Mouse (Mus musculus): ENCODE measurements around the gene Gm12248. TPM values are rescaled to one million over a fixed set of nuclear protein-coding genes. Genes with fewer than 3 reads are reported as not detected.

The Gm12248 gene
- under 1 TPM; 0.19 to 0.27 TPM for total RNA-seq (2021)
- long read RNA-seq, experiment 1, partial matches to known transcripts, result 0 of 1 reads
- long read RNA-seq, experiment 1, other reads (novel, unspliced or antisense), result 0 of 1 reads
- long read RNA-seq, experiment 2, partial matches to known transcripts, result 0 of 1 reads
- long read RNA-seq, experiment 2, other reads (novel, unspliced or antisense), result 1 of 1 reads

DNA sequence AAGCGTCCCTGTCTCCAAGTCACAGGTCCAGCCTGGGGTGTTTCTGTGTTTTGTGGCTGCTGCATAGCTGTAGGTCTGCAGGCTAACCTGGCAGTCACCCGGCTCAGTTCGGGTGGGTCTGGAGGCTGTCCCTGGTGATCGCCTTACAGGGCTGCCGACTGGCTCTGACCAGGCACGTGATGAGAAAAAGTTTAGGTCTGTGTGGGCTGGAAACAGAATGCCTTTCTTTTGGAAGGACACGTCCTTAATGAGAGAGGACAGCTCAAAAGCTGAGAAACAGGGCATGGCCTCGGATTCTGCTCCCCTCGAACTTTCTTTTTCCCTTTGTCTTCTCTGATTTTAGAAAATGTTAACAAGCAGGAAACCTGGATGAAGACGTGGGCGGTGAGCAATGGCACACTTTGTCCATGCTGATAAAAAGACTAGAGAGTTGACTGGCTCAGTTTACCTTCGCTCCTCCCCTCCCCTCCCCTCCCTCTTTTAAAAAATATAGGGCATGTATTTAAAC is at the start of gene Gm12248:
TSS of gene Gm12248 (minus strand) at position 114 of the 508 bp plus-strand sequence.
- peak; percentile 34 to 36 for DNase-seq (ENCODE audit: low spot score in 2 of 2)

DNA sequence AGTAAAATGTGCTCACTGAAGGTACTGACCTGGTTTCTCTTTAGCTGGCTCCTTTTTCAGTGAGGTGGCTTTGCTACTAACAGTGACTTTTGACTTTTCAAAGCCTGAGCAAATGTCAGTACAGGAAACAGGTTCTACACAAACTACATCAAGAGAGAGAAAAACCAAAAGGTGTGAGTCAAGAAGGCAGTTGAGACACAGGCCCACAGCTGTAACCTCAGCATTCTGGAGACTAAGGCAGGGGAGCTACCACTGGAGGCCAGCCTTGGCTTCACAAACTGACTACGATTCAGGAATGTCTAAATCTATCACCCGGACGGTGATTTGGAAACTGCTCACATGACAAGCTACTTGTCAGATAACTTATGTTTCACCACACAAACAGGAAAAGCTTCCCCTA is 46.5 kb upstream of the Gm12248 start:
- DNase-seq (ENCODE audit: low spot score in 2 of 2), result no peak

DNA sequence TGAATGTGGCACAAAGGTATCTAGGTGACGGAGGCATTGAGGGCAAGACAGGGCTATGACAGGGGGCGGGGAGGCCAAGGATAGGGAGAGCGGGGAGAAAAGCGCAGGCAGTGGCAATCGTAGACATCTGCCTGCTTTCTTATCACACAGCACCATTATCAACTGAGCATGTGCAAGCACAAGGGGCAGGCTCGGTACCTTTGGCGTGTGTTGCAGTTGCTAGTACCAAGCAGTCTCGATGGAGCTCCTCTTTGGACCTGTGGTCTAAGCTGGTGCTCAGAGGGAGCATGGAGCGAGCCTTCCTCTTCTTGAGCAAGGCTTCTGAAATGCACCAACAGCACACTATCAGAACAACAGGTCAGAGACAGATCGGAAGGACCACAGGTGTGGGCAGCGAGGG is 45.9 kb upstream of the Gm12248 start:
- no peak for DNase-seq (ENCODE audit: low spot score in 2 of 2)

DNA sequence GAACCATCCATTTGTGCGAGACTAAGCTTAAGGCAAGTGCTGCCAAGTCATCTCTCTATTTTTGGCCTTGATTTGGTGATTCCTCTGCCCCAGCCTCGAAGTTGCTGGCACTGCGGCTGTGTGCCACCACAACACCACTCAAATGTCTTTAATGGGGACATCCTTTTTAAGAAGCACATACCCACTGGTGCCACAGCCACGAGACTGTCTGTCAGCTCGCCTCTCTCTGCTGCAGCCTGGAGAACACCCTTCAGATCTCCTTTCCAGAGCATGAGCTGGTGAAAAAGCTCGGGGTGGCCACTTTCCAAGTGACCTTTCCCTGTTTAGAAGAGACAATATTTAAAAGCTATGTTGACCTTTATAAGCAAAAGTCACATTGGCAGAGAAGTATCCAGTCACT is 43.7 kb upstream of the Gm12248 start:
- DNase-seq (ENCODE audit: low spot score in 2 of 2), result peak in 1 of 2 experiments; percentile 51

DNA sequence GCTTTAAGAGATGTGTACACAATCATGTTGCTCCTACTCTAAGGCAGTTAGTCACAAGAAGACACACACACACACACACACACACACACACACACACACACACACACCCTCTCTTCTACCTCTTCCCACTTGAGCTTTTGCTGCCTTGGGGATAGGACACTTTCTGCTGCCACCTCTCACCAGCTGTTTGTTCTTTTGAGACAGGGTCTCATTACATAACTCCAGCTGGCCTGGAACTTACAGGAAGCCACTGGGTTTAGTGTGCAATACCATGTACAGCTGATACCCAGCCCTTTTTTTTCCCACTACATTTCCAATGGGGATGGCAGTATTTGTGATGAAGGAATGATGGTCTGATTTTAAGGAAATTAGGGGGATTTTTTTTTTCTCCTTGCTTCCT is 42.4 kb upstream of the Gm12248 start:
- DNase-seq (ENCODE audit: low spot score in 2 of 2), result no peak

DNA sequence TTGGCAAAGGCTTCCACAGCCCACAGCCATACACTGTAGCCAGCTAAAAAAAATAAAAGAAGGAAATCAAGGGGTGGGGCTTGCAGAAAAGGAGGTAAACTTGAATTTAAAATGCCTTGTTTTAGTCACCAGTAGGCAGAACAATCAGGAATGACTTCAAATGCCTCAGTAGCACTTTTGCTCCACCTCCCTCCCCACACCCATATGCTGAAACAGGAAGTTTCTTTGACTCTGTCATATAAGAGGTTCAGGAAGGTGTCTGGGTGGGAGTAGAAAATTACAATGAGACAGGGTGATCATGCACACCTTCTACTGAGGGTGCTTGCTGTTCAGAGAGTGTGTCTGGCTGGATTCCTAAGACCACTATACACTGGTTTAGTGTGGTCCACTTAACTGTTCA is 41.9 kb upstream of the Gm12248 start:
- no peak for DNase-seq (ENCODE audit: low spot score in 2 of 2)

DNA sequence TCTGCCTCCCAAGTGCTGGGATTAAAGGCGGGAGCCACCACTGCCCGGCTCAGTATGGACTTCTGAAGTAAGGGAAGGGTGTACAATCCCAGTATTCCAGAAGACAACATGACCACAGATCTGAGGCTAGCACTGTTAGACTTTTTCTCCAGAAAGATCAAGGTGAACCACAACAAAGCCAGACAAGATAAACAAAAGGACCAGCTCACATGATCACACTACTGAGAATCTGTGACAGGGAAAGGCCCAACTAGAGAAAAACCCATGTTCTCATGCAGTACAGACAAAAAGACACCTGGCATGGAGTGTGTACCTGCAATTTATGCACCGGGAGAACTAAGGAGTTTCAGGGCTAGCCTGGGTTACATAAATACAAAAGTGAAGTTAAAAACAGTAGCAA is 39.1 kb upstream of the Gm12248 start:
- no peak for DNase-seq (ENCODE audit: low spot score in 2 of 2)

DNA sequence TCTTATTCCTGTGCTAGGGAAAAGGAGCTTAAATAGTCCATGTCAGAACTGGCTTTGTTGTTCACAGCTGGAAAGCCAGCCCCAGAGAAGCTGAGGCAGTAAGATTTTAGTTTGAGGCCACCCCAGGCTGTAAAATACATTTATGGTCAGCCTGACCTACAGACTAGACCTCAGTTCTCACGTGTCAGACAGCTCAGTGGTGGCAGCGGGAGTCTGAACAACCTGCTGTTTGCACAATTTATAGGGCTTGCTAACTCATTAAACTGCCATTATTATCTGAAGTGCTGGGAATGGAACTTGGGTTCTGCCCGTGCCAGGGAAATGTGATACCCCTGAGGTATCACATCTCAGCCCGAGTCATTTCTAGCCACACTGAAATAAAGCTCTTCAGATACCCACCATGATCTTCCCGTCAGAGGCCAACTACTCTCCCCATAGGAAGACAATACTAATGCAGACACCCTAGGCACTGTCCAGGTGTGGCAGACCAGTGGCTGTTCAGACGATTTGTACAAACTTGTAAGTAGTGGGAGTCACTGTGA is 36.4 kb upstream of the Gm12248 start:
- DNase-seq (ENCODE audit: low spot score in 2 of 2), result no peak

DNA sequence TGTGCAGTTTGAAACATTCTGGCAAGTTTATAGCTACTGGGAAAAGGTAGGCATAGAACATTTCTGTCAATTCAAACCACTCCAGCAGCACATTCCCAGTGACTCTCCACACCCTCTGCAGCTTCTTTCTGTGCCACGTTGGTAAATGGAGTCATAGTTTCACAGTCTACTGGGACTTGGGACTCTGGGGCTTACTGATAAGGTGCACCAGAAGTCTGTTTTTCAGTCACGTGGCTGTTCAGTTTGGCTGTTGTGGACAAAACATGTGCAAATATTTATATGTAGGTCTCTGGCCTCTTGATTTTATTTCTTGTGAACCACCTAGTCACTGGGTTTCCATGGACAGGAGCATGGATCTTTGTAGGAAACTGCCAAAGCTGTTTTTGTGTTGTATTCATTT is 34.6 kb upstream of the Gm12248 start:
- DNase-seq (ENCODE audit: low spot score in 2 of 2), result no peak

DNA sequence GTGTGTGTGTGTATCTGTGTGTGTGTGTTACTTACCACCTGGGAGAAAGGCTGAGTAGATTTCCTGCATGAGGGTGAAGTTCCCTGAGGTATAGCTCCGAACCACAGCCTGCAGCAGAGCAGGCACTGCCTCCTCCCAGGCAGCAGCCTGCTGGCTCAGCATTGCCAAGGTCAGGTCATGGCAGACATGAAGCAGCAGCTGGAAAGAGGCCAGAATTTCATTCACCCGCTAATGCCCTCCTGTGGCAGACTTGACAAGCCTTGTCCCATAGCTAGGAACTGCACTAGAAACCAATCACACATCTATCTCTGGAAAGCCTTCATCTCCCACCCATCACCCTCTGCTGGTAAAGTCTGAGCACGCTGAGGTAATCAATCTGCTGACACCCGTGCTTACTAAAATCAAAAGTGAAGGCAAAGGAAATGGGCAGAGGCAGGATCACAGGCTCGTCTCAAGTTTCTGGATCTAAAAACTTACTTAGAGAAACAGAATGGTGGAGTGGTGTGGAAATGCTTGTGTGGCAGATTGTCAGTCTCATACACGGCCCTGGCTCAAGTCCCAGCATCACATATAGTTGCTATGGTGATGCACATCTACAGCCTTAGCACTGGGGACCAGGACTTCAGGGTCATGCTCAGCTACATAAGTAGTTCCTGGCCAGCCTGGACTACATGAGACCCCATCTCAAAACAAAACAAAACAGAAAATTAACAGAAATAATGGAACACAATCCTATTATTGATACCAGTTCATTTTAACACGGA is 33.6 kb upstream of the Gm12248 start:
- peak; percentile 52 to 68 for DNase-seq (ENCODE audit: low spot score in 2 of 2)

DNA sequence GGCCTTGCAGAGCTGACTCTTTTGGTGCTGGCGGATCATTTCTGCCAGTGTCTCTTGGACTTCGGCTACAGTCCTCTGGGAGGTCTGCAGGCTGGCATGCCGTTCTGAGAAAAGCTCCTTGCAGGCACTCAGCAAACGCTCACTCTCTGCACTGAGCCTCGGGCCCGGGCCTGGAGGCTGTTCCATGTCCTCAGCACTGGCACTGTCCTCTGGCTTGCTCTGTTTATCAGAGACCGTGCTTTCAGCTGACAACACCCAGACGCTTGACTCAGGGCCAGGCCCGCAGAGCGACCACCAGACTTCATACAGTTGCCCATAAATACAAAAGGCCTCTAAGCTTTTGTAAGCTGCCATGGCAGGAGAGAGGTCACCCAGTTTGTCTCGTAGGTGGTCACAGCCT is 32.1 kb upstream of the Gm12248 start:
- no peak for DNase-seq (ENCODE audit: low spot score in 2 of 2)

DNA sequence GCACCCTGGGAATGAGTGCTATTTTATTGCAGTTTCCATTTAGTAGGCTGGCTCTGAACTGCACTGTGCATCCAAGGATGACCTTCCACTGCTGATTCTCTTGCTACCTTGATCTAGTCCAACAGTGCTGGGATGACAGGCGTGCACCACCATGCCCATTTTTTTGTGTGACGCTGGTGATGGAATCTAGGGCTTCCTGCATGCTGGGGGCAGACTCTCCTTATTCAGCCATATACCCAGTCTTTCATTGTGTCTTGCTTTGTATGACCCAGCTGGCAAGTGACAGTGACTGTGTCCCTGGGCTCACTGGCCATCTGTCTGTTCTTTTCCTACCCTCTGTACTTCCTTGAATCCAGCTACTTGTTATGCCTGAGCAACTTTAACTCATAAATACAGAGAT is 30.8 kb upstream of the Gm12248 start:
- DNase-seq (ENCODE audit: low spot score in 2 of 2), result no peak

DNA sequence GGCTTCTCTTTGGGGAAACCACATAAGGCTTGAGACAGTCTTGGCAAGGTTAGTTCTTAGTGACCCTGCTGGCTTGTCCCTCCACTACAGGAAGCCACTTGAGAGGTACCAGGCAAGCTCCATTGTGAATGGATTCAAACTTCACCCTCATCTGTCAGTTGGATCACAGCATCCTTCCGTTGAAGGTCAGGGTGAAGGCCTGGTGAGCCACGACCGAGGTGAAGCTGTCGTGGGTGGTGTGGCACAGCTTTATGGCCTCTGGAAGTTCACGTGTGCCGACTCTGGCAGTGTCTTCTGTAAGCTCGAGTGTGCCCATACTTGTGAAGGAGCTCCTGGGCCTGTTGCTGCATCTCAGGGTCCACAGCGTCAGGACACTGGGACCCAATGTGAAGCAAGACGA is 28.4 kb upstream of the Gm12248 start:
- DNase-seq (ENCODE audit: low spot score in 2 of 2), result no peak

DNA sequence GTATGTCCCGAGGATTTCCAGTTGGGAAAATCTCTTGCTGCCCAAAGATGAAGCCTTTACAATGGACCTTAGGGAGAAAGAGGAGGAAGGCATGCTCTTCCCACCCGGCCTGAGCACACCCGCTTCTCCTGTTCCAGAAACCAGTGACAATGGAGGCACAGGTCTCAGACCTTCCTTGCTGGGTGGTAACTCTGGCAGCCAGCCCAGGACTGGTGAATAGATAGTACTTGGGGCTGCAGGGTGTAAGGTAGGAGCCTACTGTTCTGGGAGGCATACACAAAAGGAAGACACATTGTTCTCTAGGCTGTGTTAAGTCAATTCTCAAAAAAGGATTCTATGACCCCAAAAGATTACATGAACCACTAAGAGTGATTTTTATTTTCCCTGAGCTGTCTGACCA is 27.7 kb upstream of the Gm12248 start:
- DNase-seq (ENCODE audit: low spot score in 2 of 2), result no peak

DNA sequence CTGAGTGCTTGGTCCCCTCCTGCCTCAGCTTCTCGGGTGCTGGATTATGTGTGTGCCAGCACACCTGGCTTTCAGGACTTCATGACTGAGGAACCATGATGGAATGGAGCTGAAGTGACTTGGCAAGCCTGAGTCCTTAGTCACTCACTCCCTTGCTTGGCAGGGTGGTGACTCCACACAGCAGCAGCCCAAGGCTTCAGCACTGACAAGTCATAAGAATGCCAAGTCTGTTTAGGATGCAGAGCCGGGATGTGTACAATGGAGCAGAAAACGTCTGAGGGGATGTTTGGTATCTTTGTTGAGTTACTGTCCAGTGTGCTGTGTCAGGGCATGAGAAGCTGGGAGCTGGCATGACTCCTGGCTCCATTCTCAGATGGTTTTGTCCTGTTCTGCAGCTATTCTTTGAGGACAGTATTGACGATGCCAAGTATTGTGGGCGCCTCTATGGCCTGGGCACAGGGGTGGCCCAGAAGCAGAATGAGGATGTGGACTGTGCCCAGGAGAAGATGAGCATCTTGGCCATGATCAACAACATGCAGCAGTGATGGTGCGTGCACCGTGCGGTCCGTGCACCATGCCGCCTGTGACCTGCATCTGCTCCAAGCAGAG is 24.2 kb upstream of the Gm12248 start:
- no peak for DNase-seq (ENCODE audit: low spot score in 2 of 2)

DNA sequence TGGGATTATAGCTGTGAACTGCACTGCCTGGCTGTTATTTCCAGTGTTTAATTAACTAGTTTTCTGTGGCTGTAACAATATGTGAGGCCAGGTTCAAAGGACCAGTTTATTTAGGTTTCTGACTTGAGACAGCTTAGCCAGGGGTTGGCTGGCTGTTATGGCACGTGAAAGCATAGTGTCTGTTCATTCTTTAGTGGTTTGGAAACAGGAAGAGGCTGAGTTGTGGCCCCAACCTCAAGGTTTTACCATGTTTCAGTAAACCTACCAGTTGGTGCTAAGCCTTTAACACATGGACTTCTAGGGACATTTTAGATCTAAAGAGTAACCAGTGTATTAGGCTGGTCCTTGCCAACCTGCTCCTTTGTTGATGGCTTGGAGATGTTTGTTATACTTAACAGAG is 23.6 kb upstream of the Gm12248 start:
- DNase-seq (ENCODE audit: low spot score in 2 of 2), result no peak

DNA sequence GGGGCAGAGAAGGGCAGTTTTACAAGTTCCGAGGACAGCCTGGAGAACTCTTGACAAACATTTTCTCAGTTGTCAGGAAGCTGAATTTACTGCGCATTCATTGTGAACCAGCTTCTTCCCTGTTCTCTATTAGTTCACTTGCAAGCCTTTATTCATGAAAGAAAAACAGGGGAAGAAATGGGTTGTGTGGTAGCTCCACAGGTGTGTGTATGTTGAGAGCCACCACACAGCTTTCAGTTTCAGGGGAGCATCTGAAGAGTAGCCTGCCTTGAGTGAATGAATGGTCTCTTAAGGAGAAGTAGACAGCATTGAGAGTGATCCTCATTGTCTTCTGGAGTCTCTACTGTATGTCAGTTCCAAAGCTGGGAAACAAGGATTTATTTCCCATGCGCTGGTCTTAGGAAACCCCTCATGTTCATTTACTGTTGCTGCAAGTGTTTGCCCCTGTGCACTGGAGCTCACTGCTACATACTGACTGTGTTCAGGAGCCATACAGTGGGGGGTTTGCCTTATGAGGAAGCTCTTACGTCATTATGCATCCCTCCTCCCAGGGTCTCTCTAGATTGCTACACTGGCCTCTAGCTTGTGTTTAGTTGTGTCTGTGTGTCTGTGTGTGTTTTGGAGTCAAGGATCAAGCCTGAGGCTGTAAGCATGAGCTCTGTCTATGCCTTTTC is 14.9 kb upstream of the Gm12248 start:
- no peak for DNase-seq (ENCODE audit: low spot score in 2 of 2)

DNA sequence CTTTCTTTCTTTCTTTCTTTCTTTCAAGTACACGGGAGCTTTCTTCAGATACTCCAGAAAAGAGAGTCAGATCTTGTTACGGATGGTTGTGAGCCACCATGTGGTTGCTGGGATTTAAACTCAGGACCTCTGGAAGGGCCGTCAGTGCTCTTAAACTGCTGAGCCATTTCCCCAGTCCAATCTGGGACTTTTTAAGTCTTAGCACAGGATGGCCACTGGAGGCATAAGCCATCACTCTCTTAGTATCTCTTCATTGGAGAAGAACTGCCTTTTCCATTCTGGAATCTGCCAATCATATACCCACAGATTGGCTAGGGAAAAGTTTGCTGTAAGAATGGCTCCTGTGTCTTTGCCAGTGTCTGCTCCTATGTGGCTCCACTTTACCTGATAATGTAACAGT is 14.1 kb upstream of the Gm12248 start:
- DNase-seq (ENCODE audit: low spot score in 2 of 2), result no peak

DNA sequence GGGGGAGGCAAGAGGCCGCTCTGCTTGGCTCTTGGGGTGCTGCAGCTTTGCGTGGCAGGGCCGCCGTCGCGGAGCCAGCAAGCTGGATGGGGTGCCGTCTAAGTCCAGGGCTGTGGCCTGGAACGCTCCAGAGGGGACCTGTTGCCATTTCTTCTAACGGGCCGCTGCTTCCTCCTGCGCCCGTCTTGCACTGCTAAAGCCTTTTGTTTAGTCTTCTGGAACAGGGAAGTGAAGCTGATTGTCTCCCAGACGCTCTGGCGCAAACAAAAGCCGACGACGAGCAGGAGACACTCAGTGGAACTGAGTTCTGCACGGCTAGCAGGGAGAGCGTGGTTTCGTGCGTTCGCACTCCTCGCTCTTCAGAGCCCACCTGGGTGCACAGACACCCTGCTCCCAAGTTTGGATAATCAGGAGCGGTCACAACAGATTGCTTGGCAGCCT is 11.4 kb upstream of the Gm12248 start:
- DNase-seq (ENCODE audit: low spot score in 2 of 2), result no peak

DNA sequence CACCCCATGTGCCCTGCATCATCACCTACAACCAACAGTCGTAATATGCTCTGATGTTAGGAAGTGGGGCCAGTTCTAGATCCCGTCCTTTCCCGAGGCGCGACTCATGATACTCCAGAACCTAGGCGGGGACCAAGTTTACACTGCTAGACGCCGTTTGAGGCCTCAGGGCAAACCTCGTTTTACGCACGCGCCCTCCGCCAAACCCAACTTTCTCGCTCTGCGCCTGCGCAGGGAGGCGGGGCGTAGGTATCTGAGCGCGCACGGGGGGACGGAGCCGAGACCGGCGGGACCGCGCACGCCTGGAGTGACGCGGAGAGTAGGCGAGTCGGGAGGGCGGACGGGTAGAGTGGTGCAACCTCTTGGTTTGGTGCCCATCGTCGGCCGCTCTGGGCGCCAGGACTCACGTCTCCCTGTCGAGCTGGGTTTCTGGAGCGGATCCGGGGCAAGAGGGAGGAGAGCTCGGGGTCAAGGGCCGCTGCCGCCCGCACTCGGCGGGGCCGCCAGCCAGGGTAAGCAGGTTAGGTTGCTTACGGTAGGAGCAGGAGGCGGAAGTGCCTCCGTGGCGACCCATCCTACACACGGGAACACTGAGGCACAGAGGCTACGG is 10.9 kb upstream of the Gm12248 start, which contains the start of gene Cnot8:
TSS of gene Cnot8 (plus strand) at position 457 of the 610 bp plus-strand sequence.
- DNase-seq (ENCODE audit: low spot score in 2 of 2), result peak; percentile 99

DNA sequence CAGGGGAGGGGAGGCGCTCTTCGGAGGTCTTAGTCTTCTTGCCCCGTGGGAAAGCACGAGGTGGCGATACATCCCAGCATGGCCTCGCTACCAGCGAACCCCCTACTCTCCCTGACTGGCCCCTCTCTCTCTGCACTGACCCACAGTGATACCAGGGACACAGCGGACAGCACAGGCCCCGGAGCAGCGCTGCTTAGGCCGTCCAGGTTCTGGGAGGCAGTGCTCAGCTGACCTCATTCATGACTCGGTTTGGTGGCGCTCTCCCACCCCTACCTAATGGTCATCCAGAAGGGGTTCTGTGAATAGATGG is 10.4 kb upstream of the Gm12248 start:
- peak in 1 of 2 experiments; percentile 30 for DNase-seq (ENCODE audit: low spot score in 2 of 2)

Data from adrenal gland, adult 18-20 months (tissue).